Mouse (Mus musculus): ENCODE data around the gene Prkrip1. TPM values are rescaled to one million over a fixed set of nuclear protein-coding genes. Genes with fewer than 3 reads are reported as not detected.

Gene Prkrip1
- polyA plus RNA-seq, 1 experiment from 2014 or later: 30.6 TPM

DNA sequence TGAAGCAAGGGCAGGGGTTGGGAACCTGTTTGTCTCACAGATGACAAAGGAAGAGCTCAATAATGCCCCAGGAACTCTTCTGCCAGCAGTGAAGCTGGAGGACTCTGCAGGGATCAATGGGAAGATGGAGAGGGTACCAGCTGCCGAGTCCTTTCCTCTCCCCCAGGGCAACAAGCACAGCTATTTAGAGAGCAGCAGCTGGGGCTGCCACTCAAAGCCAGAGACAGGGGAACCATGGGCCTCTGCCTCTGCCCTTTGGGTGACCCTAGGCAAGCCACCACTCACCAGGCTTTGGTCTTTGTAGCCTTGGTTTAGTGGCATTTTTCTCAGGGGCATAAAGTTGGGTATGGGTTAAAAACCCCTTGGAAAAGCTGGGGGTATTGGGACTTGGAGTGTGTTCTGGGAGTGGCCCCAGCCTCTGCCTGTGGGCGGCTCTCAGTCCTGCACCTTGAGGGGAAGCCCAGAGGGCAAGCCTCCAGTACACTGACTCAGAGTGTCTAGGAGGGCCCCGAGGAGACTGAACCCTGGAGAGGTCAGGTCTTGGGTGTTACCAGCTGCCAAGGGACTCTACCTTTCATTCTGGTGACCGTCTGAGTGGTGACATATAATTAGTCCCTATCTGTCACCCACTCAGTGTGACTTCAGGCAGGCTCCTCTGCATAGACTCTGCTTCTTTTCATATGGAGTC is 31.7 kb upstream of the Prkrip1 start:
- H3K27me3 ChIP-seq (ENCODE audit: control insufficient read depth, insufficient read depth, low read length): no peaks in the 10 kb centered on the region
- no peak for DNase-seq (ENCODE audit: low spot score)
- H3K9me3 ChIP-seq (ENCODE audit: control insufficient read depth, low read length): no peaks in the 10 kb centered on the region
- TF ChIP-seq CTCF (IDR thresholded peaks at IDR 0.05; ENCODE audit: low read depth) (no peak), EP300 (optimal IDR thresholded peaks at IDR 0.05) (no peak)
- H3K4me1 ChIP-seq (replicated peaks; ENCODE audit: control insufficient read depth, insufficient read depth): no peaks in the 10 kb centered on the region
- H3K36me3 ChIP-seq (ENCODE audit: control insufficient read depth, insufficient read depth, low read length): no peaks in the 10 kb centered on the region
- 57% methylated on average over 4 of the region's 4 CpGs for WGBS
- H3K9ac ChIP-seq (ENCODE audit: low read length): no peak overlapping the region
- H3K4me2 ChIP-seq (replicated peaks; ENCODE audit: low read depth): no peak overlapping the region
- no peak overlapping the region for H3K4me3 ChIP-seq (ENCODE audit: low read depth, low read length)
- no peak overlapping the region for H3K27ac ChIP-seq (replicated peaks)
- ATAC-seq (ENCODE audit: low FRiP score, low TSS enrichment): 0 out of 2 replicates have a peak, but pooled peaks have one; percentile 13

DNA sequence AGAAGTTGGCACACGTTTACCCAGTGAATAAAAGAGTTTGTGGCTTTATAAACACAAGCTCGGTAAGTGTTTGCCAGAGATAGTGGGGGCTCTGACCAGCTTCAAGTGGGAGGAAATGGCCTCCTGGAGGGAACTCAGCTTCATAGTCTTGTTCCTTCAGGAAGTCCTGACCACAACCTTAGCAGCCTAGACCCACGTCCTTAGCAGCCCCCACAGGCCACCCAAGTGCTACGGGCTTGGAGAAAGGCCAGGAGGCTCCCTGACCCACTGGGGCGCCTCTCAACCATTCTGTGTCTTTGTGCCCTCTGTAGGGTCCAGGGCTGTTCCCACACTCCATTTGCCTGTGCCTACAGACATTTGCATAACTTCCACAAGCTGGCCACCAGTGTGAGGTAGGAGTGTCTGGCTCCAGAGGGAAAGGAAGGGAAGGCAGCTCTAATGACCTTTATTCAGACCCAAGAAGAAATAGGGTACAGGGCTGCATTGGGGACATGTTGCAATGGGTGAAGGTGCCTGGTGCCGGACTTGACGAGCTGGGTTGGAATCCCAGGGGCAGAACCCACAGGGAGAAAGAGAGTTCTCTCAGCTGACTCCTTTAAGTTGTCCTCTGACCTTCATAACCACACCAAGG is 27.6 kb upstream of the Prkrip1 start:
- Histone ChIP-seq H3K4me1 (replicated peaks; ENCODE audit: control insufficient read depth, insufficient read depth) (no peaks in the 10 kb centered on the region), H3K36me3 (ENCODE audit: control insufficient read depth, insufficient read depth, low read length) (no peaks in the 10 kb centered on the region), H3K4me3 (ENCODE audit: low read depth, low read length) (no peak overlapping the region), H3K27ac (replicated peaks) (no peak overlapping the region), H3K4me2 (replicated peaks; ENCODE audit: low read depth) (no peak overlapping the region), H3K27me3 (ENCODE audit: control insufficient read depth, insufficient read depth, low read length) (no peaks in the 10 kb centered on the region), H3K9me3 (ENCODE audit: control insufficient read depth, low read length) (no peaks in the 10 kb centered on the region), H3K9ac (ENCODE audit: low read length) (no peak overlapping the region)
- DNase-seq (ENCODE audit: low spot score) (no peak), ATAC-seq (ENCODE audit: low FRiP score, low TSS enrichment) (0 out of 2 replicates have a peak, but pooled peaks have one; percentile 27)
- 67% methylated on average over 7 of the region's 7 CpGs for WGBS
- no peak for TF ChIP-seq CTCF (IDR thresholded peaks at IDR 0.05; ENCODE audit: low read depth)
- TF ChIP-seq EP300 (optimal IDR thresholded peaks at IDR 0.05): no peak

DNA sequence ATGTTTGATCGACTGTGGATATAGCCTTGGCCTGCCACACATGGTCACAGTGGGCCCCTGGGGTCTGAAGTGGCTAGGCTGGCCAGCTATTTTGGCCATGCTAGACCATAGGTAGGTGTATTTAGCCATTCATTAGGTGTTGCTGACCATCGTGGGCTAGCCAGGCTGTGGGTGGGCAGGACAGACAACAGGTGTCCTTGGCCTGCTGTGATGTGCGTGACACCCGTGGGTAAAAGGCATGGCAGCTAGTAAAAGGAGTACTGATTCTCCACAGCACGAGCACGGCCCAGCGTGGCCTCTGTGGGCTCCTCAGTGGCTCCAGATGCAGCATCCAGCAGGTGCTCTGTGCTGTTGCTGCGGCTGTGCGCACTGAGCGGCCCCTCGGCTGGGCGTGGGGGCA is 19.8 kb upstream of the Prkrip1 start:
- no peak for ATAC-seq (ENCODE audit: low FRiP score, low TSS enrichment)
- Histone ChIP-seq H3K9me3 (ENCODE audit: control insufficient read depth, low read length) (no peaks in the 10 kb centered on the region), H3K27ac (replicated peaks) (no peak overlapping the region), H3K4me3 (ENCODE audit: low read depth, low read length) (no peak overlapping the region), H3K4me1 (replicated peaks; ENCODE audit: control insufficient read depth, insufficient read depth) (no peaks in the 10 kb centered on the region), H3K36me3 (ENCODE audit: control insufficient read depth, insufficient read depth, low read length) (no peaks in the 10 kb centered on the region), H3K9ac (ENCODE audit: low read length) (no peak overlapping the region), H3K27me3 (ENCODE audit: control insufficient read depth, insufficient read depth, low read length) (no peaks in the 10 kb centered on the region), H3K4me2 (replicated peaks; ENCODE audit: low read depth) (no peak overlapping the region)
- WGBS: 87% methylated on average over 12 of the region's 12 CpGs
- TF ChIP-seq EP300 (optimal IDR thresholded peaks at IDR 0.05) (no peak), CTCF (IDR thresholded peaks at IDR 0.05; ENCODE audit: low read depth) (no peak)
- no peak for DNase-seq (ENCODE audit: low spot score)

DNA sequence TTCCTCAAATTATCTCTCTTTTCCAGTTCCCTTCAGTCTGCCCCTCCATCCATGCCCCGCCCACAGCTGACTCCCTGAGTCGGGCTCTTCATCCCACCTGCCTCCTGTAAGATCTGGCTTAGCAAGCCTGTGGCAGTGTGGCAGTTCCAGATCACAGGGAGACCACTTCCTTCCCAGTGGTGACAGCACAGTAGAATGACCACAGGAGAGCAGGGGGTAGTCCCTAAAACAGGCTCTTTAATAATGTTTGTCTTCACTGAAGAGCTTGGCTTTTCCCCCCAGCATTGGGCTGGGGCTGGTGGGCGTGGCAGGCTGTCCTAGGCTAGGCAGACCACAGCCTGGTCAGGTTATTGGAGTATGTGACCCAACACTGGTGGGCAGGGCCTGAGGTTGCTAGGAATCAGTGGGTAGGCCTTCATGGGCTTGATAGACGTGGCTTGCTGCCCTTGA is 19.2 kb upstream of the Prkrip1 start:
- H3K4me2 ChIP-seq (replicated peaks; ENCODE audit: low read depth): no peak overlapping the region
- no peak overlapping the region for H3K9ac ChIP-seq (ENCODE audit: low read length)
- H3K36me3 ChIP-seq (ENCODE audit: control insufficient read depth, insufficient read depth, low read length): no peaks in the 10 kb centered on the region
- no peaks in the 10 kb centered on the region for H3K4me1 ChIP-seq (replicated peaks; ENCODE audit: control insufficient read depth, insufficient read depth)
- DNase-seq (ENCODE audit: low spot score) (no peak), ATAC-seq (ENCODE audit: low FRiP score, low TSS enrichment) (no peak)
- H3K27me3 ChIP-seq (ENCODE audit: control insufficient read depth, insufficient read depth, low read length): no peaks in the 10 kb centered on the region
- no peak for TF ChIP-seq CTCF (IDR thresholded peaks at IDR 0.05; ENCODE audit: low read depth)
- TF ChIP-seq EP300 (optimal IDR thresholded peaks at IDR 0.05): no peak
- 61% methylated on average over 4 of the region's 4 CpGs for WGBS
- H3K4me3 ChIP-seq (ENCODE audit: low read depth, low read length): no peak overlapping the region
- H3K9me3 ChIP-seq (ENCODE audit: control insufficient read depth, low read length): no peaks in the 10 kb centered on the region
- no peak overlapping the region for H3K27ac ChIP-seq (replicated peaks)

DNA sequence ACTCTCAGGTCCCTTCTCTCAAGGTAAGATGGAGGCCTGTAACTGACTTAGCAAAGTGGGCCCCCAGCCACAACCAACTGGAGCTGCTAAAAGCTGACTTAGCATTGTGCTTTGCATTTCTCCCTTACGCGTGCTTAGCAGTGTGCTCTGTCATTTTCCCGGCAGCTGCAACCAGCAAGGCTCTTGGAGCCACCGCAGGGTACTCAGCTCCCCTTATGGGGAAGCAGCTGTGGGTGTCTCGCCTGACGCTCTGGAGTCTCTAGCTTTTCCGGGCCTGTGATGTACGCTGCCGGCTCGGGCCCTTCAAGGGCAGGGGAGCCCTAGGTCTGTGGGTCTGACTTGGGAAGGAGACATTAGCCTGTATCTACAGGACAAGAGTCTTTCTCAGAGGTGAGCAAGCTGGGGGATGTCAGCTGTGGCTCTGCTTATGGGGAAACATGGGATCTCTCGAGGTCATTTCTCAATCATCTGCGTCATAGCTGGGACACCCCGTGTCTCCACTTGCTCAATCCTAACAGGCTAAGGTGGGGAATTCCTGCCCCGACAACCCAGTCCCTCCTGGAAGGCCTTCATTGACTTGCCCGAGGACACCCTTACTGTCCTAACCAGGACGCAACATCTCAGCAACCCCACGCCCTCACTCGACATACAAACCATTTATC is 18.4 kb upstream of the Prkrip1 start:
- ATAC-seq (ENCODE audit: low FRiP score, low TSS enrichment): no peak
- H3K4me1 ChIP-seq (replicated peaks; ENCODE audit: control insufficient read depth, insufficient read depth): no peaks in the 10 kb centered on the region
- H3K9me3 ChIP-seq (ENCODE audit: control insufficient read depth, low read length): no peaks in the 10 kb centered on the region
- no peak overlapping the region for H3K4me2 ChIP-seq (replicated peaks; ENCODE audit: low read depth)
- no peak overlapping the region for H3K27ac ChIP-seq (replicated peaks)
- H3K27me3 ChIP-seq (ENCODE audit: control insufficient read depth, insufficient read depth, low read length): no peaks in the 10 kb centered on the region
- H3K9ac ChIP-seq (ENCODE audit: low read length): no peak overlapping the region
- no peak for DNase-seq (ENCODE audit: low spot score)
- TF ChIP-seq EP300 (optimal IDR thresholded peaks at IDR 0.05) (no peak), CTCF (IDR thresholded peaks at IDR 0.05; ENCODE audit: low read depth) (no peak)
- no peak overlapping the region for H3K4me3 ChIP-seq (ENCODE audit: low read depth, low read length)
- H3K36me3 ChIP-seq (ENCODE audit: control insufficient read depth, insufficient read depth, low read length): no peaks in the 10 kb centered on the region
- WGBS: 74% methylated on average over 18 of the region's 18 CpGs

DNA sequence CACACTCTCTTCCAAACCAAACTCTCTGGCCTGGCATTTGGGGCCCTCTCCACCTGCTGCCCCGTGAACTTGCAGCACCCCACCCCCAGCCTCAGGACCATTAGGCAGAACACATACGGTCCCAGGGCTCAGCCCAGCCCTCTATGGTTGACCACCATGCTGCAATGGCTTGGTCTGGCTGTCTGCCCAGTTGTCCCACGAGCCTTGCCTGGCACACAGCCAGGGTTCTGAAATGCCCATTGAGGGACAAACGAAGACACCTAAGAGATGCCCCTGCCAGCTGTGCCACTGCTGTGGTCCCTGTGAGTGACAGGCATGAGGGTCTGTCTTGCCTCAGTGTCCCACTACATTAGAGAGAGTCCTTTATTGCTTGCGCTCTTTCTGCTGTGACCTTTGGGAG is 17.2 kb upstream of the Prkrip1 start:
- 67% methylated on average over 5 of the region's 5 CpGs for WGBS
- ATAC-seq (ENCODE audit: low FRiP score, low TSS enrichment): no peak

More for the DNA sequence above, 17.2 kb upstream of the Prkrip1 start:
- Histone ChIP-seq H3K27ac (replicated peaks) (no peak overlapping the region), H3K27me3 (ENCODE audit: control insufficient read depth, insufficient read depth, low read length) (no peaks in the 10 kb centered on the region), H3K9ac (ENCODE audit: low read length) (no peak overlapping the region), H3K4me2 (replicated peaks; ENCODE audit: low read depth) (no peak overlapping the region), H3K36me3 (ENCODE audit: control insufficient read depth, insufficient read depth, low read length) (no peaks in the 10 kb centered on the region), H3K4me1 (replicated peaks; ENCODE audit: control insufficient read depth, insufficient read depth) (no peaks in the 10 kb centered on the region), H3K4me3 (ENCODE audit: low read depth, low read length) (no peak overlapping the region), H3K9me3 (ENCODE audit: control insufficient read depth, low read length) (no peaks in the 10 kb centered on the region)
- DNase-seq (ENCODE audit: low spot score): no peak
- no peak for TF ChIP-seq CTCF (IDR thresholded peaks at IDR 0.05; ENCODE audit: low read depth)
- no peak for TF ChIP-seq EP300 (optimal IDR thresholded peaks at IDR 0.05)
